Mouse (Mus musculus): ENCODE measurements around the gene Clstn3. TPM values are rescaled to one million over a fixed set of nuclear protein-coding genes. Genes with fewer than 3 reads are reported as not detected.
A peak's percentile ranks its signal among the peaks of the same experiment; 100 is the strongest.
"Not testable (repeated sequence)": the region's sequence is repeated elsewhere in the genome, so short reads cannot be mapped to it uniquely, and the experiment has no call there.

Gene Clstn3
- polyA plus RNA-seq, 1 experiment from 2014 or later: 29.2 TPM

- Histone ChIP-seq H3K9ac (no peak within 1 kb of the TSS), H3K27me3 (no peaks in the 10 kb centered on the region), H3K4me2 (no peak within 1 kb of the TSS), H3K4me1 (no peaks in the 10 kb centered on the region), H3K4me3 (no peak within 1 kb of the TSS), H3K36me3 (ENCODE audit: poor library complexity, severe bottlenecking) (no peaks in the 10 kb centered on the region), H3K9me3 (replicated peaks) (no peaks in the 10 kb centered on the region), H3K27ac (no peak within 1 kb of the TSS)
- WGBS: 68% methylated on average over 3 of the region's 4 CpGs
- peak; percentile 69 for ATAC-seq
Measured at GRCm38 (mm10) chr6:124492842-124493561, 28.4 kb upstream of the Clstn3 start, which contains the start of gene C1rl. Gene C1rl, plus strand, starts transcription at chr6:124493113.

GRCm38 (mm10) chr6:124491427-124491826 is 26.8 kb upstream of the Clstn3 start:
- no peak for ATAC-seq
- no peaks in the 10 kb centered on the region for H3K27me3 ChIP-seq
- 81% methylated on average over 6 of the region's 6 CpGs for WGBS
- H3K9ac ChIP-seq: no peak overlapping the region
- H3K36me3 ChIP-seq (ENCODE audit: poor library complexity, severe bottlenecking): no peaks in the 10 kb centered on the region
- no peaks in the 10 kb centered on the region for H3K4me1 ChIP-seq
- H3K27ac ChIP-seq: no peak overlapping the region
- H3K9me3 ChIP-seq (replicated peaks): no peaks in the 10 kb centered on the region
- no peak overlapping the region for H3K4me2 ChIP-seq
- H3K4me3 ChIP-seq: no peak overlapping the region

GRCm38 (mm10) chr6:124488952-124489351 is 24.4 kb upstream of the Clstn3 start:
- H3K9me3 ChIP-seq (replicated peaks): no peaks in the 10 kb centered on the region
- H3K36me3 ChIP-seq (ENCODE audit: poor library complexity, severe bottlenecking): no peaks in the 10 kb centered on the region
- H3K27ac ChIP-seq: no peak overlapping the region
- H3K4me1 ChIP-seq: no peaks in the 10 kb centered on the region
- no peak overlapping the region for H3K4me2 ChIP-seq
- ATAC-seq: no peak
- WGBS: 83% methylated on average over 4 of the region's 4 CpGs
- H3K4me3 ChIP-seq: no peak overlapping the region
- no peak overlapping the region for H3K9ac ChIP-seq
- H3K27me3 ChIP-seq: no peaks in the 10 kb centered on the region

GRCm38 (mm10) chr6:124487509-124487908 is 22.9 kb upstream of the Clstn3 start:
- H3K9ac ChIP-seq: no peak overlapping the region
- ATAC-seq: no peak
- H3K27me3 ChIP-seq: no peaks in the 10 kb centered on the region
- H3K4me1 ChIP-seq: no peaks in the 10 kb centered on the region
- 57% methylated on average over 2 of the region's 2 CpGs for WGBS
- no peak overlapping the region for H3K4me3 ChIP-seq
- no peak overlapping the region for H3K4me2 ChIP-seq
- no peaks in the 10 kb centered on the region for H3K36me3 ChIP-seq (ENCODE audit: poor library complexity, severe bottlenecking)
- no peaks in the 10 kb centered on the region for H3K9me3 ChIP-seq (replicated peaks)
- no peak overlapping the region for H3K27ac ChIP-seq

- peak overlapping the region; percentile 24 for H3K4me3 ChIP-seq
- no peaks in the 10 kb centered on the region for H3K27me3 ChIP-seq
- H3K36me3 ChIP-seq (ENCODE audit: poor library complexity, severe bottlenecking): no peaks in the 10 kb centered on the region
- peak overlapping the region; percentile 53 for H3K4me2 ChIP-seq
- no peaks in the 10 kb centered on the region for H3K4me1 ChIP-seq
- no peak overlapping the region for H3K27ac ChIP-seq
- H3K9me3 ChIP-seq (replicated peaks): no peaks in the 10 kb centered on the region
- H3K9ac ChIP-seq: peak overlapping the region; percentile 48; the same call in 1 of the 2 replicates
- WGBS: 32% methylated on average over 21 of the region's 21 CpGs
- ATAC-seq: peak; percentile 95
Measured at GRCm38 (mm10) chr6:124485414-124486144, 21.0 kb upstream of the Clstn3 start.

GRCm38 (mm10) chr6:124484851-124485250 is 20.3 kb upstream of the Clstn3 start:
- Histone ChIP-seq H3K4me3 (no peak overlapping the region), H3K27ac (no peak overlapping the region), H3K9ac (no peak overlapping the region), H3K27me3 (no peaks in the 10 kb centered on the region), H3K9me3 (replicated peaks) (no peaks in the 10 kb centered on the region), H3K36me3 (ENCODE audit: poor library complexity, severe bottlenecking) (no peaks in the 10 kb centered on the region), H3K4me2 (peak overlapping the region; percentile 53; the same call in 1 of the 2 replicates), H3K4me1 (no peaks in the 10 kb centered on the region)
- no peak for ATAC-seq
- WGBS: 90% methylated on average over 7 of the region's 7 CpGs

GRCm38 (mm10) chr6:124483831-124484230 is 19.2 kb upstream of the Clstn3 start:
- not testable (repeated sequence) for H3K9me3 ChIP-seq (replicated peaks); H3K36me3 ChIP-seq (ENCODE audit: poor library complexity, severe bottlenecking); H3K4me2 ChIP-seq; H3K4me1 ChIP-seq; H3K27me3 ChIP-seq; H3K9ac ChIP-seq; ATAC-seq; H3K4me3 ChIP-seq; H3K27ac ChIP-seq
- 80% methylated on average over 3 of the region's 3 CpGs for WGBS

- Histone ChIP-seq H3K27me3 (no peaks in the 10 kb centered on the region), H3K4me2 (no peak overlapping the region), H3K9me3 (replicated peaks) (no peaks in the 10 kb centered on the region), H3K4me1 (no peaks in the 10 kb centered on the region), H3K9ac (no peak overlapping the region), H3K36me3 (ENCODE audit: poor library complexity, severe bottlenecking) (no peaks in the 10 kb centered on the region), H3K4me3 (no peak overlapping the region), H3K27ac (no peak overlapping the region)
- no peak for ATAC-seq
- WGBS: 20% methylated on average over 6 of the region's 6 CpGs
Measured at GRCm38 (mm10) chr6:124481571-124481970, 17.0 kb upstream of the Clstn3 start.

- H3K9ac ChIP-seq: no peak overlapping the region
- H3K4me3 ChIP-seq: no peak overlapping the region
- H3K4me2 ChIP-seq: no peak overlapping the region
- no peaks in the 10 kb centered on the region for H3K36me3 ChIP-seq (ENCODE audit: poor library complexity, severe bottlenecking)
- 56% methylated on average over 4 of the region's 4 CpGs for WGBS
- H3K9me3 ChIP-seq (replicated peaks): no peaks in the 10 kb centered on the region
- no peak for ATAC-seq
- no peaks in the 10 kb centered on the region for H3K4me1 ChIP-seq
- H3K27ac ChIP-seq: no peak overlapping the region
- no peaks in the 10 kb centered on the region for H3K27me3 ChIP-seq
Measured at GRCm38 (mm10) chr6:124480295-124480694, 15.7 kb upstream of the Clstn3 start.

- Histone ChIP-seq H3K4me3 (no peak overlapping the region), H3K4me1 (no peaks in the 10 kb centered on the region), H3K4me2 (no peak overlapping the region), H3K36me3 (ENCODE audit: poor library complexity, severe bottlenecking) (no peaks in the 10 kb centered on the region), H3K27ac (no peak overlapping the region), H3K9me3 (replicated peaks) (no peaks in the 10 kb centered on the region), H3K27me3 (no peaks in the 10 kb centered on the region), H3K9ac (no peak overlapping the region)
- ATAC-seq: 0 out of 2 replicates have a peak, but pooled peaks have one; percentile 26
- WGBS: 89% methylated on average over 3 of the region's 3 CpGs
Measured at GRCm38 (mm10) chr6:124479573-124479930, 15.0 kb upstream of the Clstn3 start.

GRCm38 (mm10) chr6:124478874-124479572 is 14.4 kb upstream of the Clstn3 start:
- Histone ChIP-seq H3K9ac (no peak overlapping the region), H3K36me3 (ENCODE audit: poor library complexity, severe bottlenecking) (no peaks in the 10 kb centered on the region), H3K4me3 (no peak overlapping the region), H3K9me3 (replicated peaks) (no peaks in the 10 kb centered on the region), H3K27ac (no peak overlapping the region), H3K4me2 (no peak overlapping the region), H3K4me1 (no peaks in the 10 kb centered on the region), H3K27me3 (no peaks in the 10 kb centered on the region)
- 93% methylated on average over 3 of the region's 3 CpGs for WGBS
- no peak for ATAC-seq

Data from forebrain, embryonic 13.5 days (tissue).